Mouse (Mus musculus) ES-E14 (cell line): Measurements from ENCODE around the gene Prkx.

Experiments used
- CHD2 ChIP-seq: IDR thresholded peaks from 2 replicates; pipeline ENCODE4 v1.6.1; 2014; ENCODE audit warnings: mild to moderate bottlenecking, low read depth, low read length, inconsistent platforms
- MAFK ChIP-seq: IDR thresholded peaks from 2 replicates; pipeline ENCODE4 v1.6.1; 2014; ENCODE audit warnings: mild to moderate bottlenecking, low read depth, low read length, inconsistent platforms; ENCODE audit not compliant: insufficient read depth
- ZC3H11A ChIP-seq: IDR thresholded peaks from 2 replicates; pipeline ENCODE4 v1.6.1; 2012; ENCODE audit warnings: low read depth, mild to moderate bottlenecking, inconsistent platforms, low read length, borderline replicate concordance

DNA sequence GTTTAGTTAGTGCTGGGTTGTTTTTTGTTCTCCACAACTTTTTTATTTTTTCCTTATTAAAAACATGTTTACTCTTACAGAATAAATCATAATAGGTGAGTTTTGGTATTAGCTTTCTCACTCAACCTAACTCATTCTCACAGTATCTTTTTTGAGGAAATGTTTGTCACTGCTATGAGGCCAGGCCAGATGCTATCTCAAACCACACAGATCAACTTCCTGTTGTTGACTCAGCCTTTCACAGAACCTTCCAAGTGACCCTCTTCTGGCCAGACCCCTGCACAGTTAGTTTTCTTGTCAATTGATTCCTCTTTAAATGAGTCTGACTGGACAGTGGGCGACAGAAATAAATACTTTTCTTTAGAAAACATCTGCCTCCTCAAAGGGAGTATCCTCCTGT, 5.5 kb upstream of the Prkx start:
- TF ChIP-seq MAFK = no peak
- TF ChIP-seq CHD2 = no peak
- TF ChIP-seq ZC3H11A = no peak
